Mouse (Mus musculus) G1E (cell line): ENCODE measurements around the gene Spata25. TPM values are rescaled to one million over a fixed set of nuclear protein-coding genes. Genes with fewer than 3 reads are reported as not detected.
"Not testable (repeated sequence)": the region's sequence is repeated elsewhere in the genome, so short reads cannot be mapped to it uniquely, and the experiment has no call there.

Experiments used
- ATAC-seq: 2 replicates; pipeline ENCODE4 v1.8.0; 2016; ENCODE audit warnings: mild to moderate bottlenecking; ENCODE audit not compliant: insufficient number of reproducible peaks, poor library complexity, low FRiP score, severe bottlenecking; ENCODE audit errors: extremely low read depth
- DNase-seq: peaks from one replicate; pipeline ENCODE4 v3.0.0; 2012; ENCODE audit warnings: low spot score
- H3K27me3 ChIP-seq: 2 replicates; pipeline ENCODE4 v1.6.1; 2012; ENCODE audit warnings: mild to moderate bottlenecking, low read length, inconsistent platforms; ENCODE audit not compliant: insufficient read depth
- H3K36me3 ChIP-seq: replicated peaks from 2 replicates; pipeline ENCODE3; 2012; ENCODE audit warnings: mild to moderate bottlenecking, inconsistent platforms
- H3K4me1 ChIP-seq: 2 replicates; pipeline ENCODE4 v1.6.1; 2012; ENCODE audit warnings: low read depth, low read length, inconsistent platforms, mixed read lengths; ENCODE audit not compliant: insufficient read depth
- H3K4me3 ChIP-seq: 2 replicates; pipeline ENCODE4 v1.5.1; 2012; ENCODE audit warnings: low read depth, mild to moderate bottlenecking, inconsistent platforms, low read length, moderate library complexity, mixed read lengths
- H3K9me3 ChIP-seq: replicated peaks from 2 replicates; pipeline ENCODE4 v1.6.1; 2012; ENCODE audit warnings: inconsistent platforms
- CTCF ChIP-seq: IDR thresholded peaks from 2 replicates; pipeline ENCODE4 v1.5.1; 2012; ENCODE audit warnings: low read depth, low read length, inconsistent platforms, mixed read lengths
- GATA1 ChIP-seq: IDR thresholded peaks from 2 replicates; pipeline ENCODE4 v1.6.1; 2012; ENCODE audit warnings: borderline replicate concordance, low read length, inconsistent platforms, mixed read lengths
- GATA2 ChIP-seq: IDR thresholded peaks from 2 replicates; pipeline ENCODE4 v1.6.1; 2012; ENCODE audit warnings: low read depth, low read length, inconsistent platforms, borderline replicate concordance
- POLR2AphosphoS5 ChIP-seq: IDR thresholded peaks from 2 replicates; pipeline ENCODE4 v1.6.1; 2012; ENCODE audit warnings: low read depth, low read length, inconsistent platforms; ENCODE audit not compliant: insufficient replicate concordance
- TAL1 ChIP-seq: conservative IDR thresholded peaks from 2 replicates; pipeline ENCODE4 v1.6.1; 2012; ENCODE audit warnings: low read depth, low read length, inconsistent platforms, mixed read lengths
- polyA plus RNA-seq: library from polyadenylated mRNA; stranded (reverse); fragments of >175 nt; gene quantifications from 2 replicates; pipeline ENCODE4 v1.2.3, GENCODE M21; 2012
- total RNA-seq, 2 experiments: library from RNA; stranded (forward) in 1 of 2; stranded (reverse) in 1 of 2; fragments of 200-1000 nt in 1 of 2; fragments of >200 nt in 1 of 2; fragmentation: Nextera tagmentation in 1 of 2; gene quantifications; 2 replicates each; pipeline ENCODE4 v1.2.3; 2014 to 2017

Gene Spata25
- total and polyA plus RNA-seq, 3 experiments = not detected

- Histone ChIP-seq H3K4me3 (peak overlapping the region; percentile 9; the same call in 1 of the 2 replicates), H3K27me3 (peaks cover 66% of the 10 kb centered on the region), H3K9me3 (0 out of 2 replicates have a peak, but pooled peaks cover 3% of the 10 kb centered on the region), H3K4me1 (peaks cover 14% of the 10 kb centered on the region), H3K36me3 (no peaks in the 10 kb centered on the region)
- ATAC-seq (no peak), DNase-seq (no peak)
- TF ChIP-seq CTCF = no peak
- TF ChIP-seq GATA2 = no peak
- no peak for TF ChIP-seq POLR2AphosphoS5
- no peak for TF ChIP-seq TAL1
- no peak for TF ChIP-seq GATA1
Observed at GRCm38 (mm10) chr2:164856309-164857100, 28.2 kb upstream of the Spata25 start.

GRCm38 (mm10) chr2:164855572-164855971 lies 27.2 kb upstream of the Spata25 start:
- DNase-seq, ATAC-seq, H3K4me3 ChIP-seq, H3K36me3 ChIP-seq, H3K9me3 ChIP-seq: not testable (repeated sequence)
- Histone ChIP-seq H3K27me3 (peaks cover 64% of the 10 kb centered on the region), H3K4me1 (peaks cover 14% of the 10 kb centered on the region)

- H3K27me3 ChIP-seq = peaks cover 32% of the 10 kb centered on the region
- DNase-seq (no peak), ATAC-seq (no peak)
- no peaks in the 10 kb centered on the region for H3K36me3 ChIP-seq
- no peaks in the 10 kb centered on the region for H3K9me3 ChIP-seq
- H3K4me3 ChIP-seq = no peak overlapping the region
- H3K4me1 ChIP-seq = no peaks in the 10 kb centered on the region
- no peak for TF ChIP-seq GATA1
- no peak for TF ChIP-seq TAL1
- TF ChIP-seq CTCF = no peak
- TF ChIP-seq GATA2 = no peak
- TF ChIP-seq POLR2AphosphoS5 = no peak
Observed at GRCm38 (mm10) chr2:164850061-164850460, 21.7 kb upstream of the Spata25 start.

- ATAC-seq (no peak), DNase-seq (no peak)
- Histone ChIP-seq H3K4me3 (no peak overlapping the region), H3K36me3 (no peaks in the 10 kb centered on the region), H3K9me3 (no peaks in the 10 kb centered on the region), H3K4me1 (no peaks in the 10 kb centered on the region), H3K27me3 (peaks cover 19% of the 10 kb centered on the region)
- no peak for TF ChIP-seq CTCF
- TF ChIP-seq TAL1 = no peak
- no peak for TF ChIP-seq POLR2AphosphoS5
Observed at GRCm38 (mm10) chr2:164845782-164846181, 17.4 kb upstream of the Spata25 start.

GRCm38 (mm10) chr2:164835164-164835563 lies 6.8 kb upstream of the Spata25 start:
- Histone ChIP-seq H3K9me3 (no peaks in the 10 kb centered on the region), H3K4me3 (no peak overlapping the region; the same call in 1 of the 2 replicates), H3K27me3 (peaks cover 7% of the 10 kb centered on the region; the same call in 1 of the 2 replicates), H3K36me3 (peaks cover 51% of the 10 kb centered on the region), H3K4me1 (peaks cover 26% of the 10 kb centered on the region)
- TF ChIP-seq TAL1 = no peak
- no peak for TF ChIP-seq POLR2AphosphoS5
- no peak for TF ChIP-seq GATA2
- TF ChIP-seq GATA1 = no peak
- TF ChIP-seq CTCF = no peak
- ATAC-seq = no peak
- no peak for DNase-seq

- peaks cover 26% of the 10 kb centered on the region for H3K4me1 ChIP-seq
- peak overlapping the region; percentile 80 for H3K4me3 ChIP-seq
- ATAC-seq (0 out of 2 replicates have a peak, but pooled peaks have one; percentile 35), DNase-seq (peak; percentile 24)
- H3K36me3 ChIP-seq = peaks cover 44% of the 10 kb centered on the region
- H3K27me3 ChIP-seq = peaks cover 4% of the 10 kb centered on the region; the same call in 1 of the 2 replicates
- TF ChIP-seq POLR2AphosphoS5 = no peak
- no peak for TF ChIP-seq GATA1
- no peak for TF ChIP-seq GATA2
- TF ChIP-seq CTCF = no peak
- H3K9me3 ChIP-seq = no peaks in the 10 kb centered on the region
Observed at GRCm38 (mm10) chr2:164834531-164834930, 6.2 kb upstream of the Spata25 start.
